In genomic region chr6:39782618-39783017, GRCm38 (mm10) we compare ENCODE assay signal across 8 mouse cellular contexts. TPM values are rescaled to one million over a fixed set of nuclear protein-coding genes. Genes with fewer than 3 reads are reported as not detected.
DNase-seq lines count a peak whose midpoint lies in the region; ATAC-seq and TF ChIP-seq lines count a peak whose summit lies in the region.

No protein-coding gene starts in this region.

- WGBS in embryonic facial prominence, embryonic 11.5 days: 24% methylated on average over 3 of the region's 3 CpGs
- 23% methylated on average over 3 of the region's 3 CpGs for WGBS in embryonic facial prominence, embryonic 10.5 days
- 36% methylated on average over 3 of the region's 3 CpGs for WGBS in midbrain, embryonic 11.5 days
- 32% methylated on average over 3 of the region's 3 CpGs for WGBS in midbrain, embryonic 13.5 days

- no peak overlapping the region for H3K9ac ChIP-seq in embryonic facial prominence, embryonic 11.5 days (replicated peaks; ENCODE audit: low read length)
- H3K9ac ChIP-seq in midbrain, embryonic 11.5 days (ENCODE audit: low read length): no peak overlapping the region
- no peak overlapping the region for H3K9ac ChIP-seq in midbrain, embryonic 13.5 days (replicated peaks)

- no peak for TF ChIP-seq POLR2A in bone marrow macrophage, adult 2 months (IDR thresholded peaks at IDR 0.05; ENCODE audit: borderline replicate concordance, low read depth, low read length)

- no peak for ATAC-seq in embryonic facial prominence, embryonic 11.5 days (replicated peaks; ENCODE audit: insufficient number of reproducible peaks, low FRiP score, low TSS enrichment, low read depth)
- ATAC-seq in midbrain, embryonic 11.5 days (ENCODE audit: low FRiP score): no peak
- no peak for ATAC-seq in midbrain, embryonic 13.5 days

- no peak overlapping the region for H3K4me2 ChIP-seq in embryonic facial prominence, embryonic 11.5 days (ENCODE audit: low read depth, low read length)
- no peak overlapping the region for H3K4me2 ChIP-seq in midbrain, embryonic 11.5 days
- no peak overlapping the region for H3K4me2 ChIP-seq in midbrain, embryonic 13.5 days (replicated peaks)

- H3K27ac ChIP-seq in embryonic facial prominence, embryonic 11.5 days (replicated peaks; ENCODE audit: low read depth, low read length): no peak overlapping the region
- no peak overlapping the region for H3K27ac ChIP-seq in embryonic facial prominence, embryonic 10.5 days (replicated peaks)
- H3K27ac ChIP-seq in midbrain, embryonic 11.5 days (ENCODE audit: low read depth, low read length): no peak overlapping the region
- H3K27ac ChIP-seq in midbrain, embryonic 13.5 days: no peak overlapping the region
- no peak overlapping the region for H3K27ac ChIP-seq in bone marrow macrophage, adult 2 months (ENCODE audit: insufficient read depth, low read depth, low read length)

- H3K27me3 ChIP-seq in embryonic facial prominence, embryonic 11.5 days (ENCODE audit: control insufficient read depth, insufficient read depth, low read length): no peaks in the 10 kb centered on the region
- no peaks in the 10 kb centered on the region for H3K27me3 ChIP-seq in embryonic facial prominence, embryonic 10.5 days (replicated peaks; ENCODE audit: low read depth, poor library complexity, severe bottlenecking)
- H3K27me3 ChIP-seq in midbrain, embryonic 11.5 days (ENCODE audit: control insufficient read depth, insufficient read depth, low read length): no peaks in the 10 kb centered on the region
- no peaks in the 10 kb centered on the region for H3K27me3 ChIP-seq in midbrain, embryonic 13.5 days
- H3K27me3 ChIP-seq in splenic B cell, adult 2 months (ENCODE audit: control insufficient read depth, insufficient read depth, low read length, poor library complexity, severe bottlenecking): no peaks in the 10 kb centered on the region

- H3K4me3 ChIP-seq in embryonic facial prominence, embryonic 11.5 days (ENCODE audit: low read depth, low read length): no peak overlapping the region
- no peak overlapping the region for H3K4me3 ChIP-seq in embryonic facial prominence, embryonic 10.5 days
- no peak overlapping the region for H3K4me3 ChIP-seq in midbrain, embryonic 11.5 days (ENCODE audit: low read depth, low read length)
- no peak overlapping the region for H3K4me3 ChIP-seq in midbrain, embryonic 13.5 days (replicated peaks)
- H3K4me3 ChIP-seq in bone marrow macrophage, adult 2 months (ENCODE audit: insufficient read depth, low read length): no peak overlapping the region

- no peaks in the 10 kb centered on the region for H3K36me3 ChIP-seq in embryonic facial prominence, embryonic 11.5 days (replicated peaks; ENCODE audit: control insufficient read depth, insufficient read depth, low read depth, low read length)
- H3K36me3 ChIP-seq in embryonic facial prominence, embryonic 10.5 days (replicated peaks): no peaks in the 10 kb centered on the region
- no peaks in the 10 kb centered on the region for H3K36me3 ChIP-seq in midbrain, embryonic 11.5 days (ENCODE audit: control insufficient read depth, insufficient read depth, low read length)
- no peaks in the 10 kb centered on the region for H3K36me3 ChIP-seq in midbrain, embryonic 13.5 days
- no peaks in the 10 kb centered on the region for H3K36me3 ChIP-seq in splenic B cell, adult 2 months (ENCODE audit: control insufficient read depth, insufficient read depth, low read length, poor library complexity, severe bottlenecking)

- peak; percentile 78 for DNase-seq in embryonic facial prominence, embryonic 11.5 days (ENCODE audit: low spot score)
- no peak for DNase-seq in embryonic facial prominence, embryonic 10.5 days (ENCODE audit: low spot score)
- peak; percentile 92 for DNase-seq in midbrain, embryonic 11.5 days (ENCODE audit: low spot score, missing footprints)
- DNase-seq in hindlimb bud, embryonic 11.5 days (ENCODE audit: extremely low spot score, low read depth, low spot score): peak; percentile 66
- DNase-seq in splenic B cell, adult 2 months (ENCODE audit: low read depth, low spot score): peak; percentile 75
- no peak for DNase-seq in layer of hippocampus, postnatal 14 days (ENCODE audit: low spot score in 2 of 2)

- no peaks in the 10 kb centered on the region for H3K4me1 ChIP-seq in embryonic facial prominence, embryonic 11.5 days (ENCODE audit: control insufficient read depth, insufficient read depth, low read length)
- H3K4me1 ChIP-seq in embryonic facial prominence, embryonic 10.5 days: peaks cover 45% of the 10 kb centered on the region
- H3K4me1 ChIP-seq in midbrain, embryonic 11.5 days (ENCODE audit: control insufficient read depth, insufficient read depth, low read length): peaks cover 12% of the 10 kb centered on the region
- H3K4me1 ChIP-seq in midbrain, embryonic 13.5 days (replicated peaks): peaks cover 17% of the 10 kb centered on the region
- peaks cover 30% of the 10 kb centered on the region for H3K4me1 ChIP-seq in bone marrow macrophage, adult 2 months (ENCODE audit: control insufficient read depth, insufficient read depth, low read length)

- TF ChIP-seq CTCF in bone marrow macrophage, adult 2 months (IDR thresholded peaks at IDR 0.05; ENCODE audit: low read depth, low read length): peak; percentile 47; the same call in 1 of the 2 replicates

- H3K9me3 ChIP-seq in embryonic facial prominence, embryonic 11.5 days (replicated peaks; ENCODE audit: control insufficient read depth, low read length): no peaks in the 10 kb centered on the region
- no peaks in the 10 kb centered on the region for H3K9me3 ChIP-seq in embryonic facial prominence, embryonic 10.5 days
- no peaks in the 10 kb centered on the region for H3K9me3 ChIP-seq in midbrain, embryonic 11.5 days (ENCODE audit: control insufficient read depth, low read length)
- H3K9me3 ChIP-seq in midbrain, embryonic 13.5 days: no peaks in the 10 kb centered on the region

RNA-seq across cellular contexts. Expression of gene Mrps33, which starts 28.2 kb away (rescaled TPM):
- polyA plus RNA-seq in embryonic facial prominence, embryonic 11.5 days (2014; fragmentation: Nextera tagmentation; extraction: Ambion mirVana): 227 and 244 TPM in 2 replicates
- polyA plus RNA-seq in embryonic facial prominence, embryonic 10.5 days (2016; fragmentation: Nextera tagmentation; extraction: Ambion mirVana): 205 and 207 TPM in 2 replicates
- polyA plus RNA-seq in midbrain, embryonic 11.5 days (2014; fragmentation: Nextera tagmentation; extraction: Ambion mirVana): 252 and 253 TPM in 2 replicates
- 208 and 229 TPM in 2 replicates for polyA plus RNA-seq in midbrain, embryonic 13.5 days (2015; fragmentation: Nextera tagmentation; extraction: Ambion mirVana)
- 94.8 and 111 TPM in 2 replicates for polyA plus RNA-seq in bone marrow macrophage, adult 2 months (2012; ENCODE audit: insufficient read depth, insufficient read length, missing spikeins)
- 100 to 1,000 TPM; 108 to 110 TPM for total RNA-seq in layer of hippocampus, postnatal 14 days (2021)

RNA-seq across cellular contexts. Expression of gene Braf, which starts 57.4 kb away (rescaled TPM):
- 17.9 and 18.8 TPM in 2 replicates for polyA plus RNA-seq in embryonic facial prominence, embryonic 11.5 days (2014; fragmentation: Nextera tagmentation; extraction: Ambion mirVana)
- polyA plus RNA-seq in embryonic facial prominence, embryonic 10.5 days (2016; fragmentation: Nextera tagmentation; extraction: Ambion mirVana): 18.9 and 20.3 TPM in 2 replicates
- 20.4 and 22.7 TPM in 2 replicates for polyA plus RNA-seq in midbrain, embryonic 11.5 days (2014; fragmentation: Nextera tagmentation; extraction: Ambion mirVana)
- 23.2 and 23.9 TPM in 2 replicates for polyA plus RNA-seq in midbrain, embryonic 13.5 days (2015; fragmentation: Nextera tagmentation; extraction: Ambion mirVana)
- polyA plus RNA-seq in bone marrow macrophage, adult 2 months (2012; ENCODE audit: insufficient read depth, insufficient read length, missing spikeins): 12.2 and 14.9 TPM in 2 replicates
- total RNA-seq in layer of hippocampus, postnatal 14 days (2021): 100 to 1,000 TPM in 1 of 2 experiments, 10 to 100 TPM in 1; 99.6 to 107 TPM

Comparison
In these comparisons a context has a peak if more than half of its experiments do, and no peak if none do; other contexts are left out.
1. DNase-seq: peak in embryonic facial prominence, embryonic 11.5 days (single experiment), midbrain, embryonic 11.5 days (single experiment), hindlimb bud, embryonic 11.5 days (single experiment) and splenic B cell, adult 2 months (single experiment); none in embryonic facial prominence, embryonic 10.5 days (single experiment) and layer of hippocampus, postnatal 14 days (0 of 2).